Mouse (Mus musculus) liver, postnatal 0 days (tissue): ENCODE data around the gene Glp2r.

Experiments
- CTCF ChIP-seq: sonication (generic); IDR thresholded peaks from 2 replicates; pipeline ENCODE4 v1.5.1; 2016; ENCODE audit warnings: antibody characterized with exemption, low read depth
- EP300 ChIP-seq: IDR thresholded peaks from 2 replicates; pipeline ENCODE4 v1.6.1; 2016; ENCODE audit warnings: antibody characterized with exemption, low read depth, mild to moderate bottlenecking

GRCm38 (mm10) chr11:67679300-67679699 is 91.7 kb downstream of the Glp2r start:
- TF ChIP-seq CTCF (no peak), EP300 (no peak)
